Mouse (Mus musculus) lung, postnatal 0 days (tissue): ENCODE data around the gene Birc5. TPM values are rescaled to one million over a fixed set of nuclear protein-coding genes. Genes with fewer than 3 reads are reported as not detected.
"Not testable (repeated sequence)": the region's sequence is repeated elsewhere in the genome, so short reads cannot be mapped to it uniquely, and the experiment has no call there.

Source experiments
- ATAC-seq: fragments of 200-750 bp; cut with Nextera tagmentation; 2 replicates; pipeline ENCODE4 v1.8.0; 2017; ENCODE audit warnings: moderate library complexity
- DNase-seq: peaks from one replicate; pipeline ENCODE4 v3.0.0-alpha.2; 2016; ENCODE audit warnings: low spot score
- H3K27ac ChIP-seq: fragments of 300-500 bp; sonication (generic); 2 replicates; pipeline ENCODE4 v1.5.1; 2014; ENCODE audit warnings: antibody characterized with exemption, mild to moderate bottlenecking, low read length, mixed read lengths
- H3K27me3 ChIP-seq: fragments of 300-500 bp; sonication (generic); replicated peaks from 2 replicates; pipeline ENCODE4 v1.6.1; 2014; ENCODE audit warnings: low read length, mixed read lengths; ENCODE audit not compliant: insufficient read depth
- H3K36me3 ChIP-seq: fragments of 300-500 bp; sonication (generic); 2 replicates; pipeline ENCODE4 v1.6.1; 2014; ENCODE audit warnings: low read length, mixed read lengths; ENCODE audit not compliant: insufficient read depth
- H3K4me1 ChIP-seq: fragments of 300-500 bp; sonication (generic); 2 replicates; pipeline ENCODE4 v1.6.1; 2014; ENCODE audit warnings: antibody characterized with exemption, low read depth, low read length, mixed read lengths; ENCODE audit not compliant: insufficient read depth
- H3K4me2 ChIP-seq: fragments of 300-500 bp; sonication (generic); replicated peaks from 2 replicates; pipeline ENCODE4 v1.6.1; 2014; ENCODE audit warnings: low read depth, mild to moderate bottlenecking, low read length, moderate library complexity, mixed read lengths
- H3K4me3 ChIP-seq: fragments of 300-500 bp; sonication (generic); 2 replicates; pipeline ENCODE4 v1.5.1; 2014; ENCODE audit warnings: low read depth, low read length
- H3K9ac ChIP-seq: fragments of 300-500 bp; sonication (generic); replicated peaks from 2 replicates; pipeline ENCODE4 v1.6.1; 2014; ENCODE audit warnings: low read depth, mild to moderate bottlenecking
- H3K9me3 ChIP-seq: fragments of 300-500 bp; sonication (generic); 2 replicates; pipeline ENCODE4 v1.6.1; 2016; ENCODE audit warnings: low read length, mixed read lengths
- CTCF ChIP-seq: IDR thresholded peaks from 2 replicates; pipeline ENCODE4 v1.5.1; 2016; ENCODE audit warnings: antibody characterized with exemption, mild to moderate bottlenecking
- EP300 ChIP-seq: IDR thresholded peaks from 2 replicates; pipeline ENCODE4 v1.6.1; 2016; ENCODE audit warnings: antibody characterized with exemption, mild to moderate bottlenecking, control low read depth
- WGBS: fragments of 180-500 bp; shearing (Covaris S2); extraction: QIAGEN DNeasy Blood & Tissue Kit; methylation state at CpG from one replicate; pipeline ENCODE4 v1.1.7; 2014; 5-methylcytosine and 5-hydroxymethylcytosine counted together
- polyA plus RNA-seq: library from polyadenylated mRNA; unstranded; fragments of >200 nt; fragmentation: Nextera tagmentation; extraction: Ambion mirVana; gene quantifications from 2 replicates; pipeline ENCODE4 v1.2.1, GENCODE M21; 2015

Gene Birc5
- polyA plus RNA-seq, 1 experiment from 2014 or later = 15.0 TPM

DNA sequence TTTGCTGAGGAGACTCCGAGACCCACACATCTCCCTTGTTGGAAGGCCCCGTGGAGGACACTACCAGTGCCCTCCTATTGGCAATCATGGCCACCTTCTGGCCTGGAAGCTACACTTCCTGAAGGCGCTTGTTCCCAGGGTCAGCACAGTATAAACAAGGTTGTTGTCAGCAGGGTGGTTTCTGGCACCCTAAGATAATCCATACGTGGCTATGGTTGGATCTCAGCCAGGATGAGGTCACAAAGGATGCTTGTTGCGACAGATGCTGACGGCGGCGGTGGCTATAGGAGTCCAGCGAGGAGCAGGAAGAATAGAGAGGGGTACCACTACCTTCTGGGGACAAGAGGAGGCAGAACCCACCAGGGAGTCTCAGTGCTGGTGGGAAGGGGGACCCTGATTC, 18.6 kb upstream of the Birc5 start:
- Histone ChIP-seq H3K27ac (peak overlapping the region; percentile 73), H3K27me3 (no peaks in the 10 kb centered on the region), H3K4me3 (no peak overlapping the region), H3K4me1 (peaks cover 44% of the 10 kb centered on the region), H3K4me2 (no peak overlapping the region), H3K9ac (no peak overlapping the region), H3K9me3 (no peaks in the 10 kb centered on the region), H3K36me3 (no peaks in the 10 kb centered on the region)
- TF ChIP-seq CTCF (peak; percentile 5; the same call in 1 of the 2 replicates), EP300 (peak; percentile 52)
- 40% methylated on average over 9 of the region's 9 CpGs for WGBS
- peak; percentile 40 for ATAC-seq
- DNase-seq = peak; percentile 75

DNA sequence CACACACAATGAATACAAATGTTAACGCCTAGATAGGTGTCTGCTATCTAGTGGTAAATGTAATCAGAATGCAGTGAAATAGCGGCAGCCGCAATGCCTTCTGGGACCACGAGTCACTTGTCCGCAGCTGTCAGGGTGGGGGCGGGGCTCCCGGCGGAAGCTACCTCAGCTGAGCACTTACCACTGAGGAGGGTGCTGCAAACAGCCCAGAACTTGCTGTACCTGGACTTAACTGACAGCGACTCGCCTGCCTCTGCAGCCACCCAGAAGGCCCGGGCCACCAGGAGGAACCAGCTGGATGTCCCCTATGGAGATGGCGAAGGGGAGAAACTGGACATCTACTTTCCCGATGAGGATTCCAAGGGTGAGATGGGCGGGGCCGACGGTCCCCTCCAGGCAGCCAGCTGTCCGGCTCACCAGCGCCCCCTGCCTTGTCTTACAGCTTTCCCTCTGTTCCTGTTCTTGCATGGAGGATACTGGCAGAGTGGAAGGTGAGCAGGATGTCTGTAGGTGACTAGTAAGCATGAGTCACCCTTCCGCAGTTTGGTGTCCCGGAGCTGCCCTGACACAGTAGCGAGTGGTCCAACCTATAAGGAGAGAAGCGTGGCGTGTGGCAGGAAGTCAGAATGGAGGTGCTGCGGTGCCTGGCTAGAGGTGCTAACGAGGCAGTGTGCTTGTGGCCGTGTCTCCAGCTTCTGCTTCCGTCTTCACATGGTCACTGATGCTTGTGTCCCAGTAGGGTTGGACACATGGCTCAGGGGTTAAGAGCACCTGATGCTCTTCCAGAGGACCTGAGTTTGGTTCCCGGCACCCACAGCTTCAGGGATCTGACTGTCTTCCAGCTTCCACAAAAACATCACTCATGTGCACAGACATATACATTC, 16.7 kb upstream of the Birc5 start:
- ATAC-seq = peak; percentile 63
- no peak overlapping the region for H3K9ac ChIP-seq

DNA sequence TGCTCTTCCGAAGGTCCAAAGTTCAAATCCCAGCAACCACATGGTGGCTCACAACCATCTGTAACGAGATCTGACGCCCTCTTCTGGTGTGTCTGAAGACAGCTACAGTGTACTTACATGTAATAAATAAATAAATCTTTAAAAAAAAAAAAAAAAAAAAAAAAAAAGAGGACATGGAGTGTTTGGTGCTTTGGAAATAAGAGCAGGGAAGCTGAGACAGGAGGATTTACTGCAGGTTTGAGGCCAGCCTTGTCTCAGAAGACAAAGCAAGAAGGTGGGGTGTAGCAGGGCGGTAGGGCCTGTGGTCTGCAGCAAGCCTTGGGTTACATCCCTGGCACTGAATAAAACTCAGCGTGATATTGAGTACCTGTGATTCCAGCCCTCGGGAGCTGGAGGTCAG, 15.5 kb upstream of the Birc5 start:
- WGBS = 89% methylated on average over 4 of the region's 6 CpGs
- H3K9me3 ChIP-seq, H3K4me2 ChIP-seq, ATAC-seq, H3K27me3 ChIP-seq, DNase-seq, H3K9ac ChIP-seq, H3K4me3 ChIP-seq, H3K36me3 ChIP-seq, H3K27ac ChIP-seq: not testable (repeated sequence)
- H3K4me1 ChIP-seq = peaks cover 25% of the 10 kb centered on the region; the same call in 1 of the 2 replicates

More for the DNA sequence above, 16.7 kb upstream of the Birc5 start:
- Histone ChIP-seq H3K4me3 (peak overlapping the region; percentile 19; the same call in 1 of the 2 replicates), H3K9me3 (no peaks in the 10 kb centered on the region), H3K4me2 (peak overlapping the region; percentile 47), H3K4me1 (peaks cover 33% of the 10 kb centered on the region; the same call in 1 of the 2 replicates), H3K27ac (no peak overlapping the region), H3K27me3 (no peaks in the 10 kb centered on the region), H3K36me3 (no peaks in the 10 kb centered on the region)
- TF ChIP-seq CTCF (peak; percentile 86), EP300 (no peak)
- DNase-seq = peak; percentile 89
- WGBS = 19% methylated on average over 28 of the region's 28 CpGs

DNA sequence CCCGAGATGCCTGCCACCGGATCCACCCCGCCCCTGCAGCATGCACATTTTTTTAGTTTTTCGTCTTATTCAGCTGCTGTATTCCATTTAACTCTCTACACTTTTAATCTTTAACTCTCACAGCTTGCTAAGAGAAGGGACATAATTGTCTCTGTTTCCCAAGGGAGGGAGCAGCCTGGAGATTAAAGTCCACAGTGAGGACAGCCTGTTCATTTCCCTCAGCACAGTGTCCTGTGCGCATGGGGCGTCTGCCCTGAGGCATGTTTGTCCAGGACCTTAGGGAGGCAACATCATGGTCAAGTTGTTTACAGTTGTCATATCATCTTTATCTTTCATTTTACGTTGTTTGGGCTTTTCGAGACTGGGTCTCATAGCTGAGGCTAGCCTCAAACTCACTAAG, 15.0 kb upstream of the Birc5 start:
- no peak overlapping the region for H3K4me3 ChIP-seq
- 79% methylated on average over 8 of the region's 8 CpGs for WGBS
- ATAC-seq = no peak
- TF ChIP-seq CTCF (no peak), EP300 (no peak)
- H3K9me3 ChIP-seq = no peaks in the 10 kb centered on the region
- H3K27me3 ChIP-seq = no peaks in the 10 kb centered on the region
- DNase-seq = no peak
- H3K4me1 ChIP-seq = peaks cover 19% of the 10 kb centered on the region; the same call in 1 of the 2 replicates
- no peak overlapping the region for H3K27ac ChIP-seq
- no peak overlapping the region for H3K4me2 ChIP-seq
- H3K9ac ChIP-seq = no peak overlapping the region
- no peaks in the 10 kb centered on the region for H3K36me3 ChIP-seq

DNA sequence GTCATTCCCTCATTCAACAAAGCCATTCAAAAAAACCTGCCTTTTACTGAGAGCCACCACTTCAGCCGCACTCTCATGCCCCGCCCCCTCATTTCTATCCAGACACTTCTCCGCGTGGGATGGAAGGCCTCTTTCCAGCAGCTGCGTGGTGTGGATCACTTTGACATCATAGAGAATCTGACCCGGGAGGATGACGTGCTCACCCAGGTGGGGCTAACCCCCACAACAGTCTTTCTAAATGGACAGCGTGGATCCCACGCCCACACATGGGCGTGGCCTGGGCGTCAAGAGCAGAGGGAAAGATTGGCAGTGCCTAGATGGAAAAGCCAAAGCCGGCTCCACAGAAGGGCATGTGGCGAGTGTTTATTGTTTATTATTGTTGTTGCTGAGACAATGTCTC, 12.7 kb upstream of the Birc5 start:
- ATAC-seq (peak; percentile 55), DNase-seq (peak; percentile 59)
- 22% methylated on average over 13 of the region's 13 CpGs for WGBS
- no peak for TF ChIP-seq EP300
- TF ChIP-seq CTCF = no peak
- Histone ChIP-seq H3K9ac (no peak overlapping the region), H3K27ac (no peak overlapping the region), H3K4me1 (peaks cover 4% of the 10 kb centered on the region; the same call in 1 of the 2 replicates), H3K36me3 (no peaks in the 10 kb centered on the region), H3K27me3 (no peaks in the 10 kb centered on the region), H3K4me2 (peak overlapping the region; percentile 35; the same call in 1 of the 2 replicates), H3K4me3 (no peak overlapping the region), H3K9me3 (no peaks in the 10 kb centered on the region)

DNA sequence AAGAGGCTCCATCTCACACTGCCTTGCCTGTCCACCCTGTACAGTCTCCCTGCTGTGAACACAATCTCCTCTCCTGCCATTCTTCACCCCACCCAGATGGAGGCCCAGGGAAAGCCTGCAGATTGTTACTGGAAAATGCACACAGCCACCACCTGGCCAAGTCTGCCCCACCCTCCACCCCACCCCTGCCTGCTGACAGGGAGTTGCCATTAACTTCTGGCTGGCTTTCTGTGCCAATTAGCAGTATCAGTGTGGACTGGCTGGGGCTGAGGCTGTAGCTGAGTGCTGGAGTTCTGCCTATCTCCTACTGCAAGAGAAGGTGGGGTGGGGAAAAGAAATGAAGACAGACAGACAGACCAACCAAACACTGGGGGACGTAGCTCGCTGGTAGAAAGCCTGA, 10.5 kb upstream of the Birc5 start:
- TF ChIP-seq EP300 = no peak
- TF ChIP-seq CTCF = no peak
- ATAC-seq (no peak), DNase-seq (no peak)
- Histone ChIP-seq H3K9ac (no peak overlapping the region), H3K27me3 (no peaks in the 10 kb centered on the region), H3K9me3 (no peaks in the 10 kb centered on the region), H3K36me3 (no peaks in the 10 kb centered on the region), H3K27ac (no peak overlapping the region), H3K4me2 (no peak overlapping the region), H3K4me3 (no peak overlapping the region), H3K4me1 (no peaks in the 10 kb centered on the region)
- WGBS = 69% methylated on average over 2 of the region's 2 CpGs
